11 mouse cellular contexts compared by ENCODE assay signal in genomic region chr8:12863608-12864007, GRCm38 (mm10).
"Had no signal": no experiment of that assay in that cellular context is flagged by ENCODE, and none has a peak within 500 bp of the region (broad histone marks: within the 10 kb centered on the region; RNA-seq: fewer than 3 reads in every experiment).

No protein-coding gene starts in this region.

- DNase-seq: kidney, postnatal 10 days; kidney, postnatal 36 days; layer of hippocampus, postnatal 36 days; liver; lung, adult 18-20 months; lung, postnatal 10 days; lung, postnatal 36 days; thymus, adult 18-20 months; thymus, postnatal 36 days had no signal

- ATAC-seq: liver, embryonic 12.5 days; midbrain, embryonic 13.5 days had no signal
